ENCODE assay signal across 22 mouse cellular contexts in the genomic region with DNA sequence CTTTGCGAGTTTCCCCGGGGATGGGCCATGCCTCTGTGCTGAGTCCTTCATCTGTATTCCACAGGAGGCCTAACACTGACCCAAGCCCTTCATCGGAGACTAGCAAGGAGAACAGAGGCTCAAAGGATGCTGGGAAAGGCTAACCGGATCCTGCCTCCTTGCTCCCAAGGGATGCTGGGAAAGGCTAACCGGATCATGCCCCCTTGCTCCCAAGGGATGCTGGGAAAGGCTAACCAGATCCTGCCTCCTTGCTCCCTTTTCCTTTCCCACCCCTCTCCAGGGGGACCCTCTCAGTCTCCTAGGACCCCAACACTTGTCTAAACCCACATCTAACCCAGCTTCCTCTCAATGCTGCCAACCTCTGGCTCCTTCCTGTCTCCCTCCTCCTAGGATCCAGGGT. TPM values are rescaled to one million over a fixed set of nuclear protein-coding genes. Genes with fewer than 3 reads are reported as not detected.
A peak's percentile ranks its signal among the peaks of the same experiment; 100 is the strongest.
DNase-seq lines count a peak whose midpoint lies in the region; ATAC-seq and TF ChIP-seq lines count a peak whose summit lies in the region.
"Had no signal": no experiment of that assay in that cellular context is flagged by ENCODE, and none has a peak within 500 bp of the region (broad histone marks: within the 10 kb centered on the region; RNA-seq: fewer than 3 reads in every experiment).

No protein-coding gene starts in this region.

- TF ChIP-seq POLR2A in ES-Bruce4 (IDR thresholded peaks at IDR 0.05; ENCODE audit: insufficient read depth, low read length), result no peak

- in situ Hi-C loops in ES-E14 (cut with MboI; ENCODE audit: low sequenced_read_pairs in 2 of 2, unreplicated experiment in 2 of 2), result no loop called here

- H3K4me2 ChIP-seq in stomach, postnatal 0 days (replicated peaks; ENCODE audit: low read depth), result no peak overlapping the region
- H3K4me2 ChIP-seq in midbrain, postnatal 0 days (ENCODE audit: low read depth, low read length, poor library complexity, severe bottlenecking), result no peak overlapping the region
- H3K4me2 ChIP-seq: forebrain, embryonic 12.5 days; forebrain, embryonic 15.5 days; heart, embryonic 11.5 days; hindbrain, embryonic 12.5 days; hindbrain, embryonic 15.5 days had no signal

- H3K9me3 ChIP-seq in ES-Bruce4 (replicated peaks; ENCODE audit: control insufficient read depth, insufficient read depth, low read length, poor library complexity, severe bottlenecking) (no peaks in the 10 kb centered on the region), ES-E14 (ENCODE audit: control insufficient read depth, insufficient read depth, low read depth, low read length) (no peaks in the 10 kb centered on the region)
- H3K9me3 ChIP-seq in stomach, postnatal 0 days (ENCODE audit: control insufficient read depth, low read length), result no peaks in the 10 kb centered on the region
- H3K9me3 ChIP-seq in midbrain, postnatal 0 days (ENCODE audit: low read length), result no peaks in the 10 kb centered on the region
- H3K9me3 ChIP-seq: forebrain, embryonic 12.5 days; forebrain, embryonic 15.5 days; hindbrain, embryonic 12.5 days; hindbrain, embryonic 15.5 days had no signal

- DNase-seq in ES-E14 (ENCODE audit: low read depth, low spot score) (no peak), ZHBTc4 (ENCODE audit: low read depth, low spot score) (peak; percentile 52)
- DNase-seq in stomach, postnatal 0 days (ENCODE audit: low spot score), result no peak
- no peak for DNase-seq in midbrain, postnatal 0 days (ENCODE audit: low spot score)
- no peak for DNase-seq in embryo, embryonic 10.5 days (ENCODE audit: low spot score)
- DNase-seq: adrenal gland, adult 8-10 months; adrenal gland, postnatal 25 days; cerebellum, adult 11-12 months; cerebellum, adult 8-10 months; cerebellum, postnatal 10 days; cerebellum, postnatal 36 days; gastrocnemius, postnatal 10 days; gastrocnemius, postnatal 36 days had no signal

- H3K4me3 ChIP-seq in ES-Bruce4 (ENCODE audit: low read depth, low read length) (peak overlapping the region; percentile 25), ES-E14 (ENCODE audit: insufficient read depth in 1 of 2, low read depth in 1 of 2, low read length in 2 of 2, poor library complexity in 1 of 2, severe bottlenecking in 1 of 2) (peak overlapping the region; percentile 45 to 63)
- H3K4me3 ChIP-seq in stomach, postnatal 0 days (ENCODE audit: low read depth, low read length), result no peak overlapping the region
- H3K4me3 ChIP-seq in midbrain, postnatal 0 days (ENCODE audit: low read depth, low read length), result no peak overlapping the region
- H3K4me3 ChIP-seq: forebrain, embryonic 12.5 days; forebrain, embryonic 15.5 days; hindbrain, embryonic 12.5 days; hindbrain, embryonic 15.5 days had no signal

- 87% methylated on average over 4 of the region's 5 CpGs for WGBS in stomach, postnatal 0 days
- 92% methylated on average over 5 of the region's 5 CpGs for WGBS in midbrain, postnatal 0 days

- no peaks in the 10 kb centered on the region for H3K36me3 ChIP-seq in ES-Bruce4 (ENCODE audit: control insufficient read depth, insufficient read depth, low read length, poor library complexity, severe bottlenecking)
- H3K36me3 ChIP-seq in ES-E14 (ENCODE audit: control insufficient read depth, insufficient read depth, low read length, poor library complexity, severe bottlenecking), result peaks cover 6% of the 10 kb centered on the region; the same call in 1 of the 2 replicates
- no peaks in the 10 kb centered on the region for H3K36me3 ChIP-seq in stomach, postnatal 0 days (ENCODE audit: control insufficient read depth, insufficient read depth, low read length)
- H3K36me3 ChIP-seq in midbrain, postnatal 0 days (ENCODE audit: insufficient read depth, low read length), result peaks cover 11% of the 10 kb centered on the region; the same call in 1 of the 2 replicates
- H3K36me3 ChIP-seq: forebrain, embryonic 12.5 days; forebrain, embryonic 15.5 days; hindbrain, embryonic 12.5 days; hindbrain, embryonic 15.5 days had no signal

- no peak for ATAC-seq in stomach, postnatal 0 days (ENCODE audit: low FRiP score, low TSS enrichment)
- no peak for ATAC-seq in midbrain, postnatal 0 days (ENCODE audit: low FRiP score)
- no peak for ATAC-seq in megakaryocyte-erythroid progenitor cell, adult 5-6 weeks (replicated peaks; ENCODE audit: low FRiP score, low TSS enrichment, poor library complexity, severe bottlenecking)
- ATAC-seq: activated CD4-positive, CD25-positive, alpha-beta regulatory T cell, adult 4 months; CD4-positive, CD25-positive, alpha-beta regulatory T cell, adult 4 months; forebrain, embryonic 15.5 days had no signal

- no peaks in the 10 kb centered on the region for H3K27me3 ChIP-seq in ES-Bruce4 (ENCODE audit: control insufficient read depth, insufficient read depth, low read length, poor library complexity, severe bottlenecking)
- no peaks in the 10 kb centered on the region for H3K27me3 ChIP-seq in stomach, postnatal 0 days (ENCODE audit: control insufficient read depth, insufficient read depth, low read length)
- no peaks in the 10 kb centered on the region for H3K27me3 ChIP-seq in midbrain, postnatal 0 days (ENCODE audit: insufficient read depth, low read length)
- H3K27me3 ChIP-seq: forebrain, embryonic 12.5 days; forebrain, embryonic 15.5 days; hindbrain, embryonic 12.5 days; hindbrain, embryonic 15.5 days had no signal

- H3K4me1 ChIP-seq in ES-Bruce4 (ENCODE audit: control insufficient read depth, insufficient read depth, low read length), result peaks cover 5% of the 10 kb centered on the region
- peaks cover 2 to 40% of the 10 kb centered on the region in 2 experiments; a peak in 2 of 4 replicates for H3K4me1 ChIP-seq in ES-E14 (ENCODE audit: control insufficient read depth in 2 of 2, insufficient read depth in 2 of 2, low read length in 2 of 2, poor library complexity in 1 of 2)
- H3K4me1 ChIP-seq in stomach, postnatal 0 days (replicated peaks; ENCODE audit: control insufficient read depth, insufficient read depth), result peaks cover 5% of the 10 kb centered on the region
- peaks cover 8% of the 10 kb centered on the region; the same call in 1 of the 2 replicates for H3K4me1 ChIP-seq in midbrain, postnatal 0 days (ENCODE audit: insufficient read depth, low read length)

- H3K27ac ChIP-seq in ES-Bruce4 (ENCODE audit: insufficient read depth, low read length) (peak overlapping the region; percentile 64), ES-E14 (ENCODE audit: insufficient read depth, low read depth, low read length, poor library complexity, severe bottlenecking) (peak overlapping the region; percentile 72)
- peak overlapping the region; percentile 49; the same call in 1 of the 2 replicates for H3K27ac ChIP-seq in stomach, postnatal 0 days (replicated peaks)
- H3K27ac ChIP-seq in midbrain, postnatal 0 days (ENCODE audit: low read depth, low read length), result no peak overlapping the region
- H3K27ac ChIP-seq: forebrain, embryonic 12.5 days; forebrain, embryonic 15.5 days; hindbrain, embryonic 12.5 days; hindbrain, embryonic 15.5 days had no signal

- no peak for TF ChIP-seq CTCF in ES-Bruce4 (IDR thresholded peaks at IDR 0.05; ENCODE audit: low read depth, low read length)
- no peak for TF ChIP-seq CTCF in stomach, postnatal 0 days (IDR thresholded peaks at IDR 0.05; ENCODE audit: low read depth)
- no peak for TF ChIP-seq CTCF in midbrain, postnatal 0 days (IDR thresholded peaks at IDR 0.05)

- TF ChIP-seq EP300 in ES-Bruce4 (IDR thresholded peaks at IDR 0.05; ENCODE audit: insufficient read depth, low read depth, low read length), result no peak
- no peak for TF ChIP-seq EP300 in stomach, postnatal 0 days (optimal IDR thresholded peaks at IDR 0.05)

- peak overlapping the region; percentile 45 for H3K9ac ChIP-seq in ES-Bruce4 (ENCODE audit: low read depth, poor library complexity, severe bottlenecking)
- peak overlapping the region; percentile 77 for H3K9ac ChIP-seq in ES-E14 (ENCODE audit: insufficient read depth, low read depth, low read length, poor library complexity, severe bottlenecking)
- H3K9ac ChIP-seq in stomach, postnatal 0 days (ENCODE audit: low read length), result no peak overlapping the region
- no peak overlapping the region for H3K9ac ChIP-seq in midbrain, postnatal 0 days (replicated peaks; ENCODE audit: low read length, poor library complexity, severe bottlenecking)
- H3K9ac ChIP-seq: forebrain, embryonic 12.5 days; forebrain, embryonic 15.5 days; hindbrain, embryonic 12.5 days; hindbrain, embryonic 15.5 days had no signal

TF ChIP-seq in ES-E14, 5 proteins besides CTCF, POLR2A, EP300 and RAD21:
- TF ChIP-seq HCFC1 (IDR thresholded peaks at IDR 0.05; ENCODE audit: borderline replicate concordance, insufficient read depth, low read length) (no peak), MAFK (IDR thresholded peaks at IDR 0.05; ENCODE audit: insufficient read depth, low read depth, low read length) (no peak), CHD2 (IDR thresholded peaks at IDR 0.05; ENCODE audit: low read depth, low read length) (no peak), ZNF384 (IDR thresholded peaks at IDR 0.05; ENCODE audit: low read depth, low read length) (no peak), ZC3H11A (IDR thresholded peaks at IDR 0.05; ENCODE audit: borderline replicate concordance, low read depth, low read length) (no peak)

RNA-seq across cellular contexts. Expression of gene Rab44, which starts 45.4 kb away (rescaled TPM):
- not detected in 2 replicates for polyA plus RNA-seq in ES-Bruce4 (2011; ENCODE audit: insufficient read depth, insufficient read length, low read depth, missing spikeins)
- total RNA-seq in ES-E14 (2012; rRNA removed), result 0.31 and 0.85 TPM in 2 replicates
- polyA plus RNA-seq in stomach, postnatal 0 days (2015; fragmentation: Nextera tagmentation; extraction: Ambion mirVana), result 1.4 and 2.2 TPM in 2 replicates
- total RNA-seq in midbrain, postnatal 0 days (2014; rRNA removed), result not detected in 2 replicates
- not detected in 2 replicates for polyA plus RNA-seq in midbrain, postnatal 0 days (2015; fragmentation: Nextera tagmentation; extraction: Ambion mirVana)
- 14.9 and 23.3 TPM in 2 replicates for total RNA-seq in megakaryocyte-erythroid progenitor cell, adult 5-6 weeks (2014; fragmentation: Nextera tagmentation)
- 4.1 and 23.9 TPM in 2 replicates for total RNA-seq in megakaryocyte-erythroid progenitor cell, adult 5-6 weeks (2017)
- polyA plus RNA-seq: activated CD4-positive, CD25-positive, alpha-beta regulatory T cell, adult 4 months; CD4-positive, CD25-positive, alpha-beta regulatory T cell, adult 4 months; heart, embryonic 11.5 days had no signal

Comparison
In these comparisons a context has a peak if more than half of its experiments do, and no peak if none do; other contexts are left out.
1. H3K4me3 ChIP-seq: peak in ES-Bruce4 (single experiment) and ES-E14 (2 of 2); none in stomach, postnatal 0 days (single experiment) and midbrain, postnatal 0 days (single experiment).
2. H3K9ac ChIP-seq: peak in ES-Bruce4 (single experiment) and ES-E14 (single experiment); none in stomach, postnatal 0 days (single experiment) and midbrain, postnatal 0 days (single experiment).